In the genomic region with DNA sequence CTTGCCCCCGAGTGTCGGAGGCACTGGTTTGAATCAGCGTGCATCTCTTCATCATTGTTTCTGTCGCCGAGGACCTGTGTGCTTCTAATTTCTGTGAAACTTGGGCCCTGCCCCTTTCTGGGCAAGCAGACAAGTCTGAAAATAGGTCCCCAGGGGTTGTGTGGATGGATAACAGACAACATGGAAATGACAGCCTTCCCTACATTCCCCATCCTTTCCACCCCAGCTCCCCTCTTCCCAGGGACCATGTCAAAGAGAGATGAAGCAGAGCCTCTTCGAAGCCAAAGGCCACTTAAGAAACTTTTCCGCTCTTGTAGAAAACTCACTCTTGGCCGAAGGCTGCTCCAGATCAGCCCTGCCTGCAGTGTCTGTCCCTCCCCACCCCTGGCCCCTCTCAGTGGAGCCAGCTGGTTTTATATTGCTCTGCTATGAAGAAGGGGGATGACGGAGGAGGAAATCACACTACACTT, we compare ENCODE assay signal across 9 mouse cellular contexts.
DNase-seq lines count a peak whose midpoint lies in the region; ATAC-seq lines count a peak whose summit lies in the region.
"Had no signal": no experiment of that assay in that cellular context is flagged by ENCODE, and none has a peak within 500 bp of the region (broad histone marks: within the 10 kb centered on the region; RNA-seq: fewer than 3 reads in every experiment).

No protein-coding gene starts in this region.

- H3K4me1 ChIP-seq in hindbrain, embryonic 16.5 days (ENCODE audit: control insufficient read depth, insufficient read depth, low read depth, low read length) = peaks cover 8% of the 10 kb centered on the region; the same call in 1 of the 2 replicates
- H3K4me1 ChIP-seq in liver, embryonic 15.5 days (replicated peaks) = no peaks in the 10 kb centered on the region

- H3K27ac ChIP-seq in hindbrain, embryonic 16.5 days (ENCODE audit: low read depth, low read length) = peak overlapping the region; percentile 59
- no peak overlapping the region for H3K27ac ChIP-seq in liver, embryonic 15.5 days (replicated peaks)
- H3K27ac ChIP-seq: macrophage had no signal

- WGBS in hindbrain, embryonic 16.5 days = 25% methylated on average over 9 of the region's 9 CpGs
- WGBS in liver, embryonic 15.5 days (ENCODE audit: insufficient replicate concordance) = 62% methylated on average over 9 of the region's 9 CpGs

- no peaks in the 10 kb centered on the region for H3K36me3 ChIP-seq in hindbrain, embryonic 16.5 days (ENCODE audit: control insufficient read depth, insufficient read depth, low read length)
- no peaks in the 10 kb centered on the region for H3K36me3 ChIP-seq in liver, embryonic 15.5 days (replicated peaks)

- H3K9me3 ChIP-seq in hindbrain, embryonic 16.5 days (ENCODE audit: control insufficient read depth, low read length) = no peaks in the 10 kb centered on the region
- no peaks in the 10 kb centered on the region for H3K9me3 ChIP-seq in liver, embryonic 15.5 days (replicated peaks)

- peak overlapping the region; percentile 35; the same call in 1 of the 2 replicates for H3K4me3 ChIP-seq in hindbrain, embryonic 16.5 days (ENCODE audit: low read length)
- no peak overlapping the region for H3K4me3 ChIP-seq in liver, embryonic 15.5 days (replicated peaks)

- ATAC-seq in hindbrain, embryonic 16.5 days = peak; percentile 73
- ATAC-seq in liver, embryonic 15.5 days (ENCODE audit: insufficient read depth) = 0 out of 2 replicates have a peak, but pooled peaks have one; percentile 22

- peak overlapping the region; percentile 66 for H3K4me2 ChIP-seq in hindbrain, embryonic 16.5 days (ENCODE audit: low read length)
- H3K4me2 ChIP-seq in liver, embryonic 15.5 days = no peak overlapping the region

- peak overlapping the region; percentile 51; the same call in 1 of the 2 replicates for H3K9ac ChIP-seq in hindbrain, embryonic 16.5 days (ENCODE audit: low read depth, low read length)
- H3K9ac ChIP-seq in liver, embryonic 15.5 days = no peak overlapping the region

- no peaks in the 10 kb centered on the region; the same call in 1 of the 2 replicates for H3K27me3 ChIP-seq in hindbrain, embryonic 16.5 days (replicated peaks; ENCODE audit: control insufficient read depth, insufficient read depth, low read length)
- no peaks in the 10 kb centered on the region for H3K27me3 ChIP-seq in liver, embryonic 15.5 days

- peak; percentile 60 for DNase-seq in Muller cell, postnatal 12 days (ENCODE audit: inconsistent ontology term)
- DNase-seq in adrenal gland, postnatal 25 days = peak; percentile 16
- DNase-seq in gastrocnemius, postnatal 25 days = peak; percentile 86
- DNase-seq in ovary, postnatal 14 days (ENCODE audit: low spot score) = peak; percentile 68
- DNase-seq in spleen, adult 18-20 months = no peak
- DNase-seq in left cerebral cortex, adult 11 months (ENCODE audit: low spot score) = no peak

Comparison
In these comparisons a context has a peak if more than half of its experiments do, and no peak if none do; other contexts are left out.
1. DNase-seq: peak in Muller cell, postnatal 12 days (single experiment), adrenal gland, postnatal 25 days (single experiment), gastrocnemius, postnatal 25 days (single experiment) and ovary, postnatal 14 days (single experiment); none in spleen, adult 18-20 months (0 of 2) and left cerebral cortex, adult 11 months (single experiment).